In the genomic region with DNA sequence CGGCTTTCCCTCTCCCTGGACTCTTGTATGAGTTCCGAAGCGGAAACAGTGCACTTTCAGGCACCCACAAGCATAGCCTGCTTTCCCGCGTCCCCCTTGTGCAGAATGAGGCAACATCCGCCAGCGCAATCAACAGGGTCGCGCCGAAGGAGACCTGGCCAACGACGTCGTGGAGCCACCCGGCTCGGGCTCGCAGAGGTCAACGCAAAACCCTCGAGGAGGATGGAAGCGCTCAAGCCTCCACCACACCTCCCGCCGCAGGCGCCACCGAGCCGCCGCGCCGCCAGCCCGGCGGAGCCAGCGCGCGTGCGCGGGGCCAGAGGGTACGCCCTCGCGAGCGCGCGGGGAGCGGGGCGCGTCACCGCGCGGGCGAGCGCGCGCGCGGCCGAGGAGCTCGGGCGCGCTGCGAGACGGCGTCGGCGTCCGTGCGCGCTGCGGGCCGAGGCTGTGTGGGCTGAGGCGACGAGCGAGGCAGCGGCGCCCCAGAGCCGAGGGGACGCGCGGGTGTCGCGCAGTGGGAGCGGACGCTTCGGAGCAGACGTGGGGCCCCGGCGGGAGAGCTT, we compare ENCODE assay signal across 8 mouse cellular contexts. TPM values are rescaled to one million over a fixed set of nuclear protein-coding genes. Genes with fewer than 3 reads are reported as not detected.
A peak's percentile ranks its signal among the peaks of the same experiment; 100 is the strongest.
DNase-seq lines count a peak whose midpoint lies in the region; ATAC-seq lines count a peak whose summit lies in the region.

A gene (plus strand): TSS at position 454 of the 563 bp plus-strand sequence.

- H3K9ac ChIP-seq in intestine, embryonic 15.5 days, result peak within 1 kb of the TSS; percentile 90

- peak; percentile 66 for DNase-seq in adrenal gland, adult 8-10 months
- DNase-seq in embryo, embryonic 11.5 days (ENCODE audit: low read depth, low spot score), result peak; percentile 81
- peak; percentile 60 to 75 for DNase-seq in gastrocnemius, postnatal 36 days
- peak; percentile 77 to 85 for DNase-seq in left cerebral cortex, postnatal 25 days (ENCODE audit: low spot score in 2 of 2)
- DNase-seq in mesoderm, embryonic 11.5 days (ENCODE audit: low read depth, low spot score), result peak; percentile 88
- peak; percentile 85 for DNase-seq in right cerebral cortex, postnatal 25 days
- peak; percentile 77 to 80 for DNase-seq in urinary bladder, postnatal 36 days (ENCODE audit: low spot score in 2 of 2)

- H3K36me3 ChIP-seq in intestine, embryonic 15.5 days, result no peaks in the 10 kb centered on the region

- intact Hi-C loops in gastrocnemius, postnatal 36 days (cut with DNase I), result no loop called here
- intact Hi-C loops in left cerebral cortex, postnatal 25 days (cut with DNase I), result loop anchor here (2.0 kb wide), 2 partner anchors 43 to 73 kb away; a partner anchor contains a TSS

- H3K9me3 ChIP-seq in intestine, embryonic 15.5 days, result no peaks in the 10 kb centered on the region

- peaks cover 12% of the 10 kb centered on the region for H3K4me1 ChIP-seq in intestine, embryonic 15.5 days (replicated peaks)

- under 1% methylated on average over 63 of the region's 83 CpGs for WGBS in intestine, embryonic 15.5 days

- peak; percentile 92 for ATAC-seq in intestine, embryonic 15.5 days

- no peaks in the 10 kb centered on the region for H3K27me3 ChIP-seq in intestine, embryonic 15.5 days (replicated peaks)

- H3K4me2 ChIP-seq in intestine, embryonic 15.5 days (replicated peaks), result peak within 1 kb of the TSS; percentile 73

- peak within 1 kb of the TSS; percentile 83 for H3K4me3 ChIP-seq in intestine, embryonic 15.5 days (replicated peaks)

- peak within 1 kb of the TSS; percentile 96 for H3K27ac ChIP-seq in intestine, embryonic 15.5 days

RNA-seq across cellular contexts. Expression of the gene that starts here (rescaled TPM):
- 10 to 100 TPM; 34.0 to 49.4 (median 39.6) TPM for total RNA-seq in adrenal gland, adult 8-10 months (2022)
- 10 to 100 TPM; 24.1 to 28.5 TPM for total RNA-seq in gastrocnemius, postnatal 36 days (2021)
- polyA plus RNA-seq in intestine, embryonic 15.5 days (2015; fragmentation: Nextera tagmentation; extraction: Ambion mirVana), result 13.0 and 13.6 TPM in 2 replicates
- 10 to 100 TPM; 57.1 to 57.6 TPM for total RNA-seq in left cerebral cortex, postnatal 25 days (2021)

Comparison
In these comparisons a context has a peak if more than half of its experiments do, and no peak if none do; other contexts are left out.
1. Peak in every context shown above with its lines: DNase-seq, ATAC-seq, H3K4me3 ChIP-seq and H3K27ac ChIP-seq.